Mouse (Mus musculus): Measurements from ENCODE around the gene Efna1. TPM values are rescaled to one million over a fixed set of nuclear protein-coding genes. Genes with fewer than 3 reads are reported as not detected.

Efna1 gene
- total and polyA plus RNA-seq, 2 experiments: 22.1 to 73.1 TPM

- H3K4me3 ChIP-seq (ENCODE audit: insufficient read depth, low read depth, low read length): peak within 1 kb of the TSS; percentile 42; the same call in 1 of the 2 replicates
- no peaks in the 10 kb centered on the region for H3K36me3 ChIP-seq (ENCODE audit: control insufficient read depth, insufficient read depth, low read length)
- TF ChIP-seq CTCF (IDR thresholded peaks at IDR 0.05; ENCODE audit: low read depth, low read length): no peak
- peak within 1 kb of the TSS; percentile 40 for H3K9ac ChIP-seq (ENCODE audit: low read depth, low read length)
- no peaks in the 10 kb centered on the region for H3K79me2 ChIP-seq (ENCODE audit: control insufficient read depth, insufficient read depth, low read length)
- peaks cover 17% of the 10 kb centered on the region for H3K4me1 ChIP-seq (ENCODE audit: control insufficient read depth, insufficient read depth, low read length)
- 3% methylated on average over 53 of the region's 53 CpGs for WGBS
- no peak for DNase-seq (ENCODE audit: extremely low read depth, low read depth, low spot score)
- no peak within 1 kb of the TSS for H3K27ac ChIP-seq (replicated peaks; ENCODE audit: insufficient read depth, low read depth, low read length)
- peaks cover 46% of the 10 kb centered on the region for H3K27me3 ChIP-seq (ENCODE audit: control insufficient read depth, insufficient read depth, low read length)
Observed at GRCm38 (mm10) chr3:89322514-89323165, 41.7 kb upstream of the Efna1 start, which contains the start of gene Efna3. Efna3 (minus strand) TSS chr3:89322965.

GRCm38 (mm10) chr3:89322131-89322500, 41.2 kb upstream of the Efna1 start:
- no peaks in the 10 kb centered on the region for H3K79me2 ChIP-seq (ENCODE audit: control insufficient read depth, insufficient read depth, low read length)
- H3K27me3 ChIP-seq (ENCODE audit: control insufficient read depth, insufficient read depth, low read length): peaks cover 46% of the 10 kb centered on the region
- H3K9ac ChIP-seq (ENCODE audit: low read depth, low read length): no peak overlapping the region; the same call in 1 of the 2 replicates
- TF ChIP-seq CTCF (IDR thresholded peaks at IDR 0.05; ENCODE audit: low read depth, low read length) (no peak), POLR2A (IDR thresholded peaks at IDR 0.05; ENCODE audit: extremely low read depth, insufficient read depth, low read length) (no peak)
- no peaks in the 10 kb centered on the region for H3K36me3 ChIP-seq (ENCODE audit: control insufficient read depth, insufficient read depth, low read length)
- peak overlapping the region; percentile 42; the same call in 1 of the 2 replicates for H3K4me3 ChIP-seq (ENCODE audit: insufficient read depth, low read depth, low read length)
- H3K4me1 ChIP-seq (ENCODE audit: control insufficient read depth, insufficient read depth, low read length): peaks cover 17% of the 10 kb centered on the region
- WGBS: 4% methylated on average over 14 of the region's 14 CpGs
- no peak overlapping the region for H3K27ac ChIP-seq (replicated peaks; ENCODE audit: insufficient read depth, low read depth, low read length)
- DNase-seq (ENCODE audit: extremely low read depth, low read depth, low spot score): no peak

GRCm38 (mm10) chr3:89321183-89322130, 40.5 kb upstream of the Efna1 start:
- H3K4me1 ChIP-seq (ENCODE audit: control insufficient read depth, insufficient read depth, low read length): peaks cover 18% of the 10 kb centered on the region
- TF ChIP-seq CTCF (IDR thresholded peaks at IDR 0.05; ENCODE audit: low read depth, low read length) (no peak), POLR2A (IDR thresholded peaks at IDR 0.05; ENCODE audit: extremely low read depth, insufficient read depth, low read length) (no peak)
- no peak overlapping the region for H3K27ac ChIP-seq (replicated peaks; ENCODE audit: insufficient read depth, low read depth, low read length)
- 2% methylated on average over 65 of the region's 66 CpGs for WGBS
- peak overlapping the region; percentile 16; the same call in 1 of the 2 replicates for H3K4me3 ChIP-seq (ENCODE audit: insufficient read depth, low read depth, low read length)
- H3K36me3 ChIP-seq (ENCODE audit: control insufficient read depth, insufficient read depth, low read length): no peaks in the 10 kb centered on the region
- no peak overlapping the region for H3K9ac ChIP-seq (ENCODE audit: low read depth, low read length)
- H3K79me2 ChIP-seq (ENCODE audit: control insufficient read depth, insufficient read depth, low read length): no peaks in the 10 kb centered on the region
- no peak for DNase-seq (ENCODE audit: extremely low read depth, low read depth, low spot score)
- peaks cover 46% of the 10 kb centered on the region for H3K27me3 ChIP-seq (ENCODE audit: control insufficient read depth, insufficient read depth, low read length)

- Histone ChIP-seq H3K27me3 (ENCODE audit: control insufficient read depth, insufficient read depth, low read length) (peaks cover 46% of the 10 kb centered on the region), H3K36me3 (ENCODE audit: control insufficient read depth, insufficient read depth, low read length) (no peaks in the 10 kb centered on the region), H3K27ac (replicated peaks; ENCODE audit: insufficient read depth, low read depth, low read length) (no peak overlapping the region), H3K4me3 (ENCODE audit: insufficient read depth, low read depth, low read length) (peak overlapping the region; percentile 0; the same call in 1 of the 2 replicates), H3K9ac (ENCODE audit: low read depth, low read length) (no peak overlapping the region), H3K4me1 (ENCODE audit: control insufficient read depth, insufficient read depth, low read length) (peaks cover 21% of the 10 kb centered on the region), H3K79me2 (ENCODE audit: control insufficient read depth, insufficient read depth, low read length) (no peaks in the 10 kb centered on the region)
- TF ChIP-seq CTCF (IDR thresholded peaks at IDR 0.05; ENCODE audit: low read depth, low read length): no peak
- TF ChIP-seq POLR2A (IDR thresholded peaks at IDR 0.05; ENCODE audit: extremely low read depth, insufficient read depth, low read length): no peak
- 3% methylated on average over 38 of the region's 41 CpGs for WGBS
- no peak for DNase-seq (ENCODE audit: extremely low read depth, low read depth, low spot score)
Observed at GRCm38 (mm10) chr3:89320581-89321182, 39.7 kb upstream of the Efna1 start.

GRCm38 (mm10) chr3:89319591-89320350, 38.8 kb upstream of the Efna1 start:
- no peak for TF ChIP-seq CTCF (IDR thresholded peaks at IDR 0.05; ENCODE audit: low read depth, low read length)
- no peak for TF ChIP-seq POLR2A (IDR thresholded peaks at IDR 0.05; ENCODE audit: extremely low read depth, insufficient read depth, low read length)
- no peak overlapping the region for H3K9ac ChIP-seq (ENCODE audit: low read depth, low read length)
- H3K79me2 ChIP-seq (ENCODE audit: control insufficient read depth, insufficient read depth, low read length): no peaks in the 10 kb centered on the region
- DNase-seq (ENCODE audit: extremely low read depth, low read depth, low spot score): no peak
- peaks cover 21% of the 10 kb centered on the region for H3K4me1 ChIP-seq (ENCODE audit: control insufficient read depth, insufficient read depth, low read length)
- H3K27ac ChIP-seq (replicated peaks; ENCODE audit: insufficient read depth, low read depth, low read length): no peak overlapping the region
- peaks cover 46% of the 10 kb centered on the region for H3K27me3 ChIP-seq (ENCODE audit: control insufficient read depth, insufficient read depth, low read length)
- no peaks in the 10 kb centered on the region for H3K36me3 ChIP-seq (ENCODE audit: control insufficient read depth, insufficient read depth, low read length)
- no peak overlapping the region for H3K4me3 ChIP-seq (ENCODE audit: insufficient read depth, low read depth, low read length)
- WGBS: 4% methylated on average over 58 of the region's 58 CpGs
